Mouse (Mus musculus) lung, postnatal 25 days (tissue): ENCODE data around the gene Oxtr.

ENCODE experiments used
- DNase-seq: peaks from one replicate; pipeline ENCODE4 v3.0.0; 2022; ENCODE audit warnings: low spot score

Oxtr gene

DNA sequence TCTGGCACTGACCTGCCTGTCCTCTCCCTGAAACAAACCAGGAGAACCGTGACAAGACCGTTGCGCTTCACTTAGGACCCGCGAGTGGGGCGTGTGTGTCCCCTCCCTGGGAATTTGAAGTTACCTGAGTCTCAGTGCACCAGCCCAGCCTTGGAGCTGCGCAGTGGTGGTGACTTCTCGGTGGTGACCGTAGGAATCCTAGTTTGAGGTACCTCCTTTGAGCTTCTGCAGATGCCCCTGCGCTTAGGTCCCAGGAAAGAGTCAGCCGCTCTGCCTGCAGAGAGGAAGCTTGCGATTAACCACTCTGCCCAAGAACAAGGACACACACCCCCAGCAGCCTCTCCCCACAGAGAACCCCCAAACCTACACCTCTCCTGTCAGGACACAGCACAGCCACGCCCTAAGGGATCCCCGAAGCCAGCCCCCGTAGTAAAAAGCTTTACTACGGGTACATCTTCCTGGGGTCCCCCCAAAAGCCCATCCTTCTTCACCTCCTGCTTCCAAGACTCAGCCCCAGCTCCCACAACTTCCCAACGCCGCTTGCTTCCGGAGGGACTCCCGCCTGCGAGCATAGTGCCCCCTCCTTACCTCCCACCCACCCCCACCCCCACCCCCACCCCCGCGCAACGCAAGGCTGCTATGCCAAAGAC is at the start of gene Oxtr:
Gene Oxtr, minus strand, starts transcription at position 34 of the 650 bp plus-strand sequence.
- DNase-seq = no peak

DNA sequence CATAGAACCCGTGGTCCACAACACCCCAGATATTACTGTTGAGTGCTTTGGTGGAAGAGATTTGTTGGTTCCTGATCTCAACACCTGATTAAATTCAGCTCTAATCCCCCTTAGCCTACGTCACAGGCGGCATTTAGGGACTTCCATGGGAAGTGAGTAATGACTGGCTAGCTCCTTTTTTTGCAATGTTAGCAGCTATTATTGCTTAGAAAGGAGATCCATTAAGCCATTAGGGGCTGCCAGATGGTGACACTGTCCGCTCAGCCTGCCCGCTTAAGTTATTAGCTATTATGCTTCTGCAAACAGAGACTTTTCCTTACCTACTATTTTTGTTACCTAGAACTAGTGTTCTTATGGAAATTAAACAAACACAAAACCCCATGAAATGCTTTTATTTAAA is 35.7 kb upstream of the Oxtr start:
- DNase-seq = no peak

DNA sequence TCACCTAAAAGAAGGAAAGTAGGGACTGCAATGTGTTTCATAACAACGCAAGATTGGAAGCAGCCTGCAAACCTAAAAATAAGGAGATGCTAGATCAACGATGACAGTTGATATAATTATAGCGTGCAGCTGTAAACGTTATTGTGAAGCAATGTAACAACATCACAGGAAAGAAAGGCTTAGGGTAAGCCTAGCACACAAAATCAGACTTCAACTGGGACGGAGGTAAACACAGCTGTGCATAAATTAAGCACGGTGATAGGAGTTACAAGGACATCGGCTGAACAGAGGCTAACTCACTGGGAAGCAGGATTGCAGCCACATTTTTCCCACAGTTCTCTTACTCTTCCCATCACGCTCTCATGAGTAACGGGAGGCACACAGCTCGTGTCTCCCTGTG is 34.7 kb upstream of the Oxtr start:
- DNase-seq = no peak

DNA sequence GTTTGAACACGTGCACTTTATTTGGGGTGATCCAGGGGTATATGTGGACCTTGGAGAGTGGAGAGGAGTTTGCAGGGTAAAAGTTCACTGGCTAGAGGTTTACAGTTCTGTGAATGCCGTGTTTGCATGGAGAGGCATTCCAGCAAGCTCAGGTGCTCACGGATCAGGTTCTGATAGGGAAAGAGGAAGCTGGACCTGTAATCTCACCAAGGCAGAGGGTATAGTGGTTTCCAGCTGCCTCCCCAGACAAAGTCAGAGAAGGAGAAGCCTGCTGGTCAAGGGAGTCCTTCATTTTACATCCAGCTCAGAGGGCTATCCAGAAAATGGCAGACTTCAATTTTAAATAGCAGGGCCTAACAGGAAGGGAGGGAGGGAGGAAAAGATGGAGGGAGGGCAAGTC is 28.2 kb upstream of the Oxtr start:
- no peak for DNase-seq

DNA sequence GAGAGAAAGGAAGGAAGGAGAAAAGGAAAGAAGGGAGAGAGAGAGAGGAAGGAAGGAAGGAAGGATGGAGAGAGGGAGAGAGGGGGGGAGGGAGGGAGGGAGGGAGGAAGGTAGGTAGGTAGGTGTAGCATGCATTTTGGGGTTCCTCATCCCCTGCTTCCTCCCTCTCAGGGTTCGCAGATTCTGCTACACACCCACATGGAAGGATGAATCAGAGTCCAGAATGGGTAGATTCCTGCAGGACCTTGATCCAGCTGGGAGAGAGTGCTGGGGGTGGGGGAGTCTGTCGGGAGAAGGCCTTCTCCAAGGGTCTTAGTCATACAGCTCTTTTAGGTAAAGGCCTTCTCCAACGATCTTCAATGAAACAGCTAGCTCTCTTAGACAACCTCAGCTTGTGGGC is 27.8 kb upstream of the Oxtr start:
- no peak for DNase-seq

DNA sequence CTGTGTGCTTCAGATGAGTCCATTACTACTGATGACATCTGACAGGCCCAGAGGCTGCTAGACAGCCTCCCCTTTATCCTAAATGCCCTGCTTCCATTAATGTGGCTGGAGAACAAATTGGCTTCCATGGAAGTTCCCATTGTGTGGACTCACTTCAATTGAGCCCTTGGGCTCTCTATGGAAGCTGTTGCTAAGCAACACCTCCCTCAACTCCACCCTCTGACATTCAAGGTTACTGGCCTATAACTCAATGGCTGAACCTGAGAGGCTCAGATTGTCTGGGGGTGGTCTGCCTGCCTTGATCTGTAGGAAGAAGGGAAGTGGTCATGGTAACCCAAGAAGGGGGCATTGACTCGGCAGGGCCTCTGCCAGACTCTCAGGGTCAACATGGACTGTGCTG is 26.8 kb upstream of the Oxtr start:
- DNase-seq = no peak

DNA sequence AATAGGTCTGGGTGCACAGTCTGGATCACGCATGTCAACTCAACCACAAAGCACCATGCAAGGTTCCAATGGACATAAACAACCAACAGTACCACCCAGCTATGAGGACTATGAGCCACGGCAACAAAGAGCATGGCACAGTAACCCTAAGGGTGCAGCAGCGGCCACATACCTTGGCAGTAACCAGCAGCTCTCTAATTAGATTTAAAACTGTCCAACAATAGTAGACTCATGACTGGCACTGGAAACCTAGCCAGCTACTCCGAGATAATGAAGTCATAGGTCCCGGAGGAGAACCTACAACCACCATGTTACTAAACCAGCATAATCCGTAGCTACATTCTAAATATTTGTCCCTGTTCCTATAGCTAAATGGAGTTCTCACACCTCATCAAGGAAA is 24.8 kb upstream of the Oxtr start:
- no peak for DNase-seq

DNA sequence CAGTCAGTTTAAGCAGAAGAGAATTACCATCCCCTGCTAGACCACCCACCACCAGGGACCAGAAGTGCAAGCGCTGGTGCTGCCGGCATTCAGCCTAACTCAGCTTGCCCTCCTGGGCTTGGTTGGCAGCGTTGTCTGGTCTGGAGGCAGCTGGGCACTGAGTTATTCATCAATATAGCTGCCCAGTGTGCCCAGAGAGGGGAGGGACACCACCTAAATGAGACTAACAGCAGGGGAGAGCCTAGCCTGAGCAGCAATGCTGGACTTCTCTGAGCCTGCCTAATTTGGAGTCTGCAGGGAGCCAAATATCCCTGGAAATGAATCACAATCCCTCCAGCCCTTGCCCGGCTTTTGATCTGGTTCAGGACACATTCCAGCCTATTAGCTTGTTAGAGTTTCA is 20.6 kb upstream of the Oxtr start:
- DNase-seq = no peak

DNA sequence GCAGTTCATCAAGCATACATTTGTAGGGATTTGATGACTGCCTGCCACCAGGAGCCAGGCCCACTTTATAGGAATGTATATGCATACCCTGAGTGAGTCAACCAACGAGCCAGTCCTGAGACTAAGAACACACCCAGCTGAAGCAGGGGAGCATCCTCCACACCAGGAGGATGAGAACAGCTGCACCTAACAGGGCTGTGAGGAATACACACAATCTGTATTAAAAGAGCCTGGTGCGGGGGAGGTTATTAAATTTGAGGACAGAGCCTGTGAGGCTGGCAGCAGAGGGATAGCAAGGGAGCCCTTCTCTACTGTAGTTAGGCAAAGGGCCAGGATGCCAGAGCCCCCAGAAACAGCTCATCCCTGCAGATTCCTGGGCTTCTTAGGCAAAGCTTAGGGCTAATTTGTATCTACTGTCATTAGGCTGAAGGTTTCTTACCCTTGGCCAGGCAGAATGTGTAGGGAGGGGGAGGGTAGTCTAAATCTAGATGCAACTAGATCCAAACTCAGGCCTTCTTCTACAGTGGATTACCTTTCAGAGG is 19.9 kb upstream of the Oxtr start:
- DNase-seq = no peak

DNA sequence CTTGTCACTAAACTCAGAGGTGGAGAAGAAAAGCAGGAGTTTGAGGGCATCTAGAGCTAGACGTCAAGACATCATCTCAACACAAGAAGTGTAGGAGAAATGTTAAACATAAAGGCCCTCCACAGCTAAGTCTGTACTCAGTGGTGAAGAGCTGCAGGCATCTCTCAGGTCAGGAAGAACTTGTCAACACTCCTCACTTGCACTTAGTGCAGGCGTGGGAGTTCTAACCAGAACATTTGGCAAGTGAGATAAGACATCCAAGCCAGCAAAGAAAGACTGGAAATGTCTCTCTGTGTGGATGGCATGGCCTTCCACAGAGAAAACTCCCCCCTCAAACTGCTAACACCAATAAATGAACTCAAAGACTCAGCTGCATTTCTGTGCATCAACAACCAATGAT is 17.9 kb upstream of the Oxtr start:
- no peak for DNase-seq

DNA sequence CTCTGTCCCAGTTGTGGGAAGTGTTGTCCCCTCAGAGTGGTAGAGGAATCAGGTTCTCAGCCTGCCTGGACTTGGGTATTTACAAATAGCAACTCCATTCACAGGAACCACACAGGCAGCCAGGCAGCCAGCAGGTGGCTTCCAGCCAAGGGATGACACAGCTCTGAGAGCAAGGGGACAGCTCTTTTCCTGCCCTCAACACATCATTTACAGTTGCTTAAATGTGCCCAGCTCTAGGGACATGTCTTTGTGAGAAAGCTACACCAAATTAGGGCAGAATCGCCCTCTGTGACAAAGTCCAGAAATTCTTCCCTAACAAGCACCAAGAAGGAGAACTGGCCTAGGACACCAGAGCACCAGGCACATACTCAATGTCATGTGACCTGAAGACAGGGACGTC is 11.4 kb upstream of the Oxtr start:
- no peak for DNase-seq

DNA sequence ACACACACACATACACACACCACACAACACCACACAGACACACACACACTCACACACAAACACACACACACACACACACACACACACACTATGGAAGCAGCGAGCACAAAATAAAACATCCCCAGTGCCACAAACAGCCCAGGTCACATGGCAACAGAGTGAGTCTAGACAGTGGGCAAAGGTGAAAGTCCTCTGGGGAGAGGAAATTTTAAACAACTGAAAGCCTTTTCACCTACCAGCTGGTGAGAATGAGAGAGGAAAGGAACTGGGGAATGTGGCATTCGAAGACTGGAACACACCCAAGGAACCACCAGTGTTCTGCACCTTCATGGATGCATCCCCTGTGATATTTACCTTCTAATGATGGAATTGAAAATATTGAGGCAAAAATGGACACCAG is 9.7 kb upstream of the Oxtr start:
- DNase-seq = no peak

DNA sequence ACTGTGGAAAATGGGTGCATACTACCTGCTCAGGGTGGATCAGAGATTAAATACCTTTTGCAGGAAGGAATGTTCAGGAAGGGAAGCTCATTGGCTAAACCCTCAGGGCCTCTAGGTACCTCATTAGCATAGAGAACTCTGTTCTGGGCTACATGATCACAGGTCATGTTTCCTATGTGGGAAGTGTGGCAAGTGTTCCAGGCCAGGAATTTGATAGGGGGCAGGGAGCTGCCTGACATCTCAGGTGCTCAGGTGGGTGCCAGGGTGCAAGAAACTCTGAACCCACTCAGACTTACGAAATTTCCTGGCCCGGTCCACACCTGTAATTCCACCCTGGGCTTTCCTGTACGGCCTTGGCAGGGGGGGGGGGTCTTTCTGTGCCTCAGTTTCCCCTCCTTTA is 9.0 kb upstream of the Oxtr start:
- DNase-seq = no peak

DNA sequence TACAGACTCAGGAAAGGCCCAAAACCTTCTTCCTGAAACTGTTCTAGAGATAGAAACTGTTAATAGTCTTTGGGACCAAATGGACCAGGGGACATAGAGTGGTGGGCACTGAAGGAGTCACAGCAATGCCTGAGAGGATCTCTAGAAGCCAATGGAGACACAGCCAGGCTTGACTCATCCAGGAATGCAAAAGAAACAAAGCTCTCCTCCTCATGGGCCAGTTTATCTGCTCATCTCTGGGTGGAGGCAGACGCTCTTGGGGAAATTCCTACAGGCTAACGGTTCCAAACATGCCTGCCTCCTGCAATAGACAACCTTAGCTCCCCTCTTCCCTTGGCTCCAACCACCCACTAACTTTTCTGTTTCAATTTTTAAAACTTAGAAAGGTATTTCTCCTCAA is 7.7 kb upstream of the Oxtr start:
- no peak for DNase-seq

DNA sequence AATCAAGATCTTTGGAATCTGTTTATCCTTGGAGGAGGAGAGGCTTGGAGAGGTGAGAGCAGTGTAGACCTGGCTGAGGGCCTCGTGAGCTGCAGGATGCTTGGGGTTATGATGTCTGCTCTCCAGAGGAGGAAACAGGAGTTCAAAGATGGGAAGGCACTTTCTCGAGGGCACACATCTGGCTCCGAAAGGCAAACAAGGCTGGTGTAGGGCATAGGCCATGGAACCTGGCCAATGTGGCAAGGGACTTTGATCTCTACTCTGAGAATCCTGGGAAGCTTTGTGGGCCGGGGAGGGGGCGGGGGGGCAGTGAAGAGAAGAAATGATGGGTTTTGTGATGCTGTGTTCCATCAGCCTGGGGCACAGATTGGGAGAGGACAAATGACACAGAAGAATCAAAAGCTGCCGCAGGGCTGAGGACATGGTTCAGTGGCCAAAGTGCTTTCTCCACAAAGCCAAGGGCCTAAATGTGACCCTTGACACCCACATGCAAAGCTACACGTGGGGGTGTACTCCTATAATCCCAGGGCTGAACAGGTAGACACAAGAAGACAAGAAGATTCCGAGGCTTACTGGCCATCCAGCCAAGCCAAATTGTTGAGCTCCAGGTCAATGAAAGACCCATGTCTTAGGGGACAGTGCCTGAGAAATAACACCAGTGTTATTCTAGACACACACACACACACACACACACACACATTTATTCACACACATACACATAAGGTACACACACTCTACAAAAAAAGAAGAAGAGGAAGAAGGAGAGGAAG is 6.7 kb upstream of the Oxtr start:
- DNase-seq = no peak

DNA sequence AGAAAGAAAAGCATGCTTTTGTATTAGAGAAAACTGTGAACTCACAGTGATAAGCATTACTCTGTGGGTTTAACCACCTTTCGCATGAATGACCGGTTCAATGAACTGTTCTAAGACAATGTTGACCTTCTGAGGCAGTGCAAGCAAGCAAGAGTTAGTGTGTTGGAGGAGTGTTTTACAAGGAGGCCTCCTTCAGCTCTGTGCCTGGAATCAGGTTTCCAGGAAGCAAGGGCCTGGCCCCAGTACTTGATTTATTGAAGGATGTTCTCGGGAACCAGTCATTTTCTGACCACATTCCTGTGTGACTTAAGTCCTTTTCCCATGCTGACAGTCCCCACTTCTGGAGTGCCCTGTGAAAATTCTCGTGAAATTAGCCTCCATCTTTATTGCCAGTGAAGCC is 5.5 kb upstream of the Oxtr start:
- DNase-seq = peak; percentile 35

DNA sequence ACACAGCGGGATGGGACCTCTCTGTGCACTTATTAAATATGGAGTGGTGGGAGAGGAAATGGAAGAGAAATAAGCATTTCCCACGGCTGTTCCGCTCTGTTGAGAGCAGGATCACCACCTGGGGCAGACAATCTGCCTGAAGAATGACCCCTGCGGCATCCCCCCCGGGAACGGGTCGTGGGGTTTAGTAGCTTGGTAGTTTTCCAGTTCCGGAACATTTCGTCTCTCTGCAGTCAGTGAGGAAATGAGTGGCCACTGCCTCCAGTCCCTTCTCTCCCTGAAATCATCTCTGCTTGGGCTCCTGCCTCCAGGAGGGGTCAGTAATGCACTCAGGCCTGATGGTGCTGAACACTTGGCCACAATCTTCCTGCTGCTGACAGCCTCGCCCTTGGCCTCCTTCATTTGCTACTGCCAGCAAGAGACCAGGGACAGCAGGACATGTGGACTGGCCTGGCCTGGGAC is 4.9 kb upstream of the Oxtr start:
- DNase-seq = no peak

DNA sequence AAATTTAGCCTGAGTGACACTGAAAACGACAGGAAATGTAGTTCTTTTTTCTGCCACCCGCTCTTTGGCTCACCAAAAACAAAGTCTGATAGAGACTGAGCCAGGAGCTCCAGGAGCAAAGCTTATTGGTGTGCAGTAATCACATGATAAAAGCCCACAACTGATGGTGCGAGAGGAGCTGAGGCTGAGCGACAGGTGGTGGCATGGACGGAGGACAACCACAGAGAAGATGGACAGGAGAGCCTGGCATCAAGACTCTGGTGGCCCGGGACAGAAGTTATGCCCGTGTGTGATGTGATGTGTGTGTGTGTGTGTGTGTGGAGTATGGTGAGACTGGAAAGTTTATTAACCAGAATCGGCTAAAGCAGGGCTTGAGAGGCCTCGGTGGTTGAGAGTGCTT is 3.6 kb upstream of the Oxtr start:
- no peak for DNase-seq

DNA sequence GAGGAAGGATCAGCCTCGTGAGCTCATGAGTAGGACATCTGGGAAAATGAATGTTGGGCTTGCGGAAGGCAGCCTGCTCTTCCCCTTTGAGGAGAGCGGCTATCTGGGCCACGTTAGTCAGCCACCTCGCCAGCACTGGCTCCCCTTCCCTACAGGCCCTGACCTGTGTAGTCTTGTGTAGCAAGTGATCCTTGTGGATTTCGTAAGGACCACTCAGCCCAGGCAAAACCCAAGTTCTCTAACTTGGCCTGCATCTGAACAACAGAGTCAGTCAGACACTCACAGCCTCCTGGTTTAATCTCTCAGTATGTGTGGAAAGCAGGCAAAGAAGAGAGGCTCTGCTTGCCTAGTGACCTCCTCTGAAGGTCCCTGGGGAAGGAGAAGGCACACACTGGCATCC is 2.9 kb upstream of the Oxtr start:
- DNase-seq = no peak

DNA sequence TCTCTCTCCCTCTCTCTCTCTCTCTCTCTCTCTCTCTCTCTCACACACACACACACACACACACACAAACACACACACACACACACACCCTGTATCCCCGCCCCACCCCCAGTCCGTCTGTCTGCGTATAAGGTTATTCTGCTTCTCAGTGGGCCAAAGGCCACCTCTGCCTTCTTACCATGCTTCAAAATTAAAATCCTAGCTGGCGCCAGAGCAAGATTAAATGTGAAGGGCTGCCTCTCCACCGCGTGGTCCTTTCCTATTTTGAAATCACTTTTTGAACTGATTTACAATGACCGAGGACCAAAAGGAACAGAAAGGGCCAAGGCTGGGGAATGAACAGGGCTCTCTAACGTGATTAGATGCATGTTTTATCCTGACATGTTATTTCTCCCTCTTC is 1.8 kb upstream of the Oxtr start:
- DNase-seq = no peak

DNA sequence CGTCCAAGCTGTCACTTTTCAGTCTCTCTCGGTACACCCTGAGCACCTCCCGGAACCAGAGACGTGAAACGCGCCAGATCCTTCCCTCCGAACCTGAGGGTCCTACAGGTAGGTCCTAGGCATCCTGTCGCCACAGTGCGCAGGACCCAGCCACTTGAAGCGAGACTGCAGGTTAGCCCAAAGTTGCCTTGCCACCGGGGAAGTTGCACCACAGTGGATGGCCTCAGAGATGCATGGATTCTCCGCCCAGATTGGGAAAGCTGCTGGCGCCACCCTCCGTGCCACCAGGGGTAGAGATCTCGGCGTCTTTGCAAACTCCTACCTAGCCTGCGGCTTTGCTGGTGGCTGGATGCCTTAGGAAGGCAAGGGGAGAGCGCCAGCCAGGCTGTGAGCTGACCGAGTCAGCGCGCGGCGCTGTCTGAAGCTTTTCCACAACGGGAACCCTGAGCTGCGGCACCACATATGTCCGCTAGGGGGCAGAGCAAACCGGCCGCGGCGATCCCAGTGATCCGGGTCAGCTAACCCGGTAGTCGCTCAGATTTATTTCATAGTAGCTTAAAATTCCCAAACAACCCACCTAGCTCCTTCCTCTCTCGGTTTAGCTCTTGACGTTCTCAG is 991 bp upstream of the Oxtr start:
- peak; percentile 71 for DNase-seq

DNA sequence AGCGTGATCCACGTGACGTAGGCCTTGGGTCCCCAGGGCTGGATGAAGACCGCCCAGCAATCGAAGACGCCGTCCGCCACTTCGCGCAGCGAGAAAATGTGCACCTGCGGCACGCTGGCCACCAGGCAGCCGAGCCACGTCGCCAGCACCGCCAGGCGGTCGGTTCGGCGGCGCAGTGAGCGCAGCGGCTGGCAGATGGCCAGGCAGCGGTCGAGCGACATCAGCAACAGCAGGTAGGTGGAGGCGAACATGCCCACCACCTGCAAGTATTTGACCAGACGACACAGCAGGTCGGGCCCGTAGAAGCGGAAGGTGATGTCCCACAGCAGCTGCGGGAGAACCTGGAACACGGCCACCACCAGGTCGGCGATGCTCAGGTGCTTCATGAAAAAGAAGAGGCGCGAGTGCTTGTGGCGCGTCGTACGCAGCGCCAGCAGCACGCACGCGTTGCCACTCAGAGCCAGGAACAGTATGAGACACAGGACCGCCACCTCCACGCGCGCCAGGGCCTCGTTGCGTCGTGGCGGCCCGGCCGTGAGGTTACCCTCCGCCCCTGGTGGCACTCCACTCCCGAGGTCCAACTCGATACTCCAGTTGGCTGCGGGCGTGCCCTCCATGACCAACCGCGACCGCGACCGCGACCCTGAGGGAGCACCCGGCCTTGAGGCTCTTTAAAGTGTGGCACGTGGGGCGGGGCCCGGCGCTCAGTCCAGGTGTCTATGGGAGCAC is 398 bp downstream of the Oxtr start:
- no peak for DNase-seq

DNA sequence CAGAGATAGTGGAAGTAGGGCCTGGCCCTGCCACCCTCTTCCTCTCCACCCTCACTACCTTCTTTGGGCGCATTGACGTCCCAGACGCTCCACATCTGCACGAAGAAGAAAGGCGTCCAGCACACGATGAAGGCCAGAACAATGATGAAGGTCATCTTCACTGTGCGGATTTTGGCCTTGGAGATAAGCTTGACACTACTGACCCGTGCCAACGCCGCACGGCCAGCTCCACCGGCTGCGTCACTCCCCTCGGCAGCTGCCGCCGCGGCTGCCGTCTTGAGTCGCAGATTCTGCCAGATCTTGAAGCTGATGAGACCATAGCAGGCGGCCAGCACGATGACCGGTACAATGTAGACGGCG is 942 bp downstream of the Oxtr start:
- DNase-seq = no peak
